8 mouse cellular contexts compared by ENCODE assay signal in the genomic region with DNA sequence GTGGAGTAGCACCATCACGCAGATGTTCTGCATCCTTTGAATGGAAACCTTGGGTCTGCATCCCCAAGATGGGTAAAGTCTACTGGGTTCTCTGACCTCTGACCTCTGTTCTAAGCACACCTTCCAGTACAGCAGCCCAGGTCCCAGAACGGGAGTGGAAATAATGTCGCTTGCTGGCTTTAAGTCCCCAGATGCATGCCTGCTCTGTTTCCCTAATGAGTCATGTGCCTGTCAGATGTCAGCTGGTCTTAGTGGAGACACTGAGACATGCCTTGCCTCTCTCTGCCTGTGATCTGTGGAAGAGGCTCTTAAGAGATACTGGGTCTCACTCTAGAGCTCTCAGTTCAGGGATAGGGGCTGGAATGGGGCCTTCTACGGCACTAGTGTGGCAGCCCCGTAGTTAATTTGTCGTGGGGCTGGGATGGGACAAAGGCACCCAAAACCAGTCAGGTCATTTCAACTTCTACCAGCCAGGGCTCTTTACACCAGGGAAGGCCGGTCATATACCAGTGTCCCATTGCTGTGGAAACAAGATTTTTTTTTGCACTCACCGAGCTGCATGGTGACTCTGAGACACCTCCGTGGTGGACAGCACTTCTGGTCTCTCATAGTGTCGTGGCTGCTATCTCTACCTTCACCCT.
A peak's percentile ranks its signal among the peaks of the same experiment; 100 is the strongest.
DNase-seq lines count a peak whose midpoint lies in the region; ATAC-seq and TF ChIP-seq lines count a peak whose summit lies in the region.

No protein-coding gene starts in this region.

- H3K27ac ChIP-seq in lung, embryonic 14.5 days (ENCODE audit: low read depth), result peak overlapping the region; percentile 91
- peak overlapping the region; percentile 90 for H3K27ac ChIP-seq in embryonic facial prominence, embryonic 14.5 days (replicated peaks; ENCODE audit: low read depth, low read length)
- H3K27ac ChIP-seq in intestine, embryonic 15.5 days, result peak overlapping the region; percentile 87

- H3K27me3 ChIP-seq in lung, embryonic 14.5 days (ENCODE audit: insufficient read depth, low read length), result no peaks in the 10 kb centered on the region
- no peaks in the 10 kb centered on the region for H3K27me3 ChIP-seq in embryonic facial prominence, embryonic 14.5 days (replicated peaks; ENCODE audit: control insufficient read depth, insufficient read depth, low read length)
- no peaks in the 10 kb centered on the region for H3K27me3 ChIP-seq in intestine, embryonic 15.5 days (replicated peaks)

- peaks cover 38% of the 10 kb centered on the region for H3K36me3 ChIP-seq in lung, embryonic 14.5 days (ENCODE audit: insufficient read depth)
- H3K36me3 ChIP-seq in embryonic facial prominence, embryonic 14.5 days (ENCODE audit: control insufficient read depth, insufficient read depth, low read length), result peaks cover 19% of the 10 kb centered on the region
- H3K36me3 ChIP-seq in intestine, embryonic 15.5 days, result peaks cover 19% of the 10 kb centered on the region

- H3K4me1 ChIP-seq in lung, embryonic 14.5 days (ENCODE audit: insufficient read depth), result peaks cover 25% of the 10 kb centered on the region
- H3K4me1 ChIP-seq in embryonic facial prominence, embryonic 14.5 days (ENCODE audit: control insufficient read depth, insufficient read depth, low read length), result peaks cover 54% of the 10 kb centered on the region
- H3K4me1 ChIP-seq in intestine, embryonic 15.5 days (replicated peaks), result peaks cover 59% of the 10 kb centered on the region

- no peak overlapping the region for H3K4me3 ChIP-seq in lung, embryonic 14.5 days (ENCODE audit: low read depth, low read length)
- no peak overlapping the region for H3K4me3 ChIP-seq in embryonic facial prominence, embryonic 14.5 days (ENCODE audit: low read depth, low read length)
- no peak overlapping the region for H3K4me3 ChIP-seq in intestine, embryonic 15.5 days (replicated peaks)

- TF ChIP-seq CTCF in lung, embryonic 14.5 days (IDR thresholded peaks at IDR 0.05; ENCODE audit: low read depth), result no peak

- H3K4me2 ChIP-seq in lung, embryonic 14.5 days, result peak overlapping the region; percentile 34; the same call in 1 of the 2 replicates
- no peak overlapping the region for H3K4me2 ChIP-seq in embryonic facial prominence, embryonic 14.5 days (ENCODE audit: low read depth, low read length)
- peak overlapping the region; percentile 24; the same call in 1 of the 2 replicates for H3K4me2 ChIP-seq in intestine, embryonic 15.5 days (replicated peaks)

- peak overlapping the region; percentile 37 for H3K9ac ChIP-seq in lung, embryonic 14.5 days
- H3K9ac ChIP-seq in embryonic facial prominence, embryonic 14.5 days (ENCODE audit: low read depth, low read length), result no peak overlapping the region; the same call in 1 of the 2 replicates
- peak overlapping the region; percentile 5; the same call in 1 of the 2 replicates for H3K9ac ChIP-seq in intestine, embryonic 15.5 days

- WGBS in lung, embryonic 14.5 days, result 36% methylated on average over 10 of the region's 10 CpGs
- WGBS in embryonic facial prominence, embryonic 14.5 days, result 43% methylated on average over 10 of the region's 10 CpGs
- WGBS in intestine, embryonic 15.5 days, result 35% methylated on average over 10 of the region's 10 CpGs

- peak; percentile 37 for DNase-seq in lung, embryonic 14.5 days
- no peak for DNase-seq in lung, adult 18-20 months
- peak; percentile 54 for DNase-seq in embryonic facial prominence, embryonic 14.5 days (ENCODE audit: low spot score)
- DNase-seq in retina, embryonic 14.5 days (ENCODE audit: low spot score), result peak; percentile 51
- DNase-seq in cerebellum, adult 18-20 months, result no peak
- DNase-seq in thymus, adult 18-20 months, result no peak

- H3K9me3 ChIP-seq in lung, embryonic 14.5 days (ENCODE audit: low read depth, low read length), result no peaks in the 10 kb centered on the region
- H3K9me3 ChIP-seq in embryonic facial prominence, embryonic 14.5 days (ENCODE audit: control insufficient read depth, low read length), result no peaks in the 10 kb centered on the region
- H3K9me3 ChIP-seq in intestine, embryonic 15.5 days, result no peaks in the 10 kb centered on the region

- no peak for ATAC-seq in lung, embryonic 14.5 days (ENCODE audit: insufficient read depth)
- no peak for ATAC-seq in embryonic facial prominence, embryonic 14.5 days (ENCODE audit: low read depth)
- 0 out of 2 replicates have a peak, but pooled peaks have one; percentile 6 for ATAC-seq in intestine, embryonic 15.5 days
- ATAC-seq in frontal cortex, adult (ENCODE audit: low TSS enrichment), result no peak

Comparison
In these comparisons a context has a peak if more than half of its experiments do, and no peak if none do; other contexts are left out.
1. DNase-seq: peak in lung, embryonic 14.5 days (single experiment), embryonic facial prominence, embryonic 14.5 days (single experiment) and retina, embryonic 14.5 days (single experiment); none in lung, adult 18-20 months (0 of 2), cerebellum, adult 18-20 months (0 of 2) and thymus, adult 18-20 months (0 of 2).
2. Peak in every context shown above with its lines, with median percentiles within 50 percentile points of each other: H3K27ac ChIP-seq.